Mouse (Mus musculus): Measurements from ENCODE around the gene Foxp1.

The Foxp1 gene

DNA sequence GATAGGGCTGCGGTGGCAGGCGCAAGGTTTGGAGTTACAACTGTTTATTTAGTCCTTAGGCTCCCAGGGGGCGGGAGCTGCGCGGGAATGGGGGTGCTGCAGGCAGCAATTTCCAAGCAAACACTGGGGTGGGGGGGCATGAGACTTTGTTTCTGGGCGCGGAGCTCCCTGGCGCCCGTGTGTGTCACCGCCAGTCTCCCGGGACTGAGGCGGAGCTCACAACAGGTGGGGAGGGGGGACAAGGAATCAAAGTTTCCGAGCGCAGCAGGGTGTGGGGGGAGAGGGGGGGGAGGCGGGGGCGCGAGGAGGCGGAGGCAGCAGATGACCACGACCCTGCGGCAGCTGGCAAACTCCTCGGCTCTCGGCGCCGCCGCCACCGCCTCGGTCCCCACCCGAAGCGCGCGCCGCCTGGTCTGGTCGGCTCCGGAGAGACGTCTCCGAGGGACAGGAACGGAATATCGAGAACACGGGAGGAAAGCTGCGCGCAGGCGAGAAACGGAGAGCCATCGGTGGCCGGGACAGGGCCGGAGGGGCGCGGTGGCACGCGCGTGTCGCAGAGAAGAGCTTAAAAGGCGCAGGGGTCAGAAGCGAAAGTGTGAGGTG, 1.4 kb downstream of the Foxp1 start:
- WGBS, result under 1% methylated on average over 51 of the region's 54 CpGs

DNA sequence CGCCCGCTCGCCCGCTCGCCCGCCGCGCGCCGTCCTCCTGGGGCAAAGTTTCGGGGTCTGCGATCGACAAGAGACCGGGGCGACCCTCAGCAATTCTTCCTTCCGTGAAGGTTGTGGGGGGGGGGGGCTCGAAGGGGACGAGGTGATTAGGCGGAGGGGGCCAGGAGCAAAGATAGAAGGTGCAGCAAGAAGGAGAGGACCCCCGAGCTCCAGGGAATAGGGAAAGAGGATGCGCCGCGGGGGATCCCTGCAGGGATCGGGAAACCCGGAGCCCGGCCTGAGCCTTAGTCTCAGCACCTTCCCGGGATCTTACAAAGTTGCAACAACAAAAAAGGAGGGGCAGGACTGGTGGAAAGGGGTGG, 1.9 kb downstream of the Foxp1 start:
- WGBS, result under 1% methylated on average over 26 of the region's 27 CpGs

DNA sequence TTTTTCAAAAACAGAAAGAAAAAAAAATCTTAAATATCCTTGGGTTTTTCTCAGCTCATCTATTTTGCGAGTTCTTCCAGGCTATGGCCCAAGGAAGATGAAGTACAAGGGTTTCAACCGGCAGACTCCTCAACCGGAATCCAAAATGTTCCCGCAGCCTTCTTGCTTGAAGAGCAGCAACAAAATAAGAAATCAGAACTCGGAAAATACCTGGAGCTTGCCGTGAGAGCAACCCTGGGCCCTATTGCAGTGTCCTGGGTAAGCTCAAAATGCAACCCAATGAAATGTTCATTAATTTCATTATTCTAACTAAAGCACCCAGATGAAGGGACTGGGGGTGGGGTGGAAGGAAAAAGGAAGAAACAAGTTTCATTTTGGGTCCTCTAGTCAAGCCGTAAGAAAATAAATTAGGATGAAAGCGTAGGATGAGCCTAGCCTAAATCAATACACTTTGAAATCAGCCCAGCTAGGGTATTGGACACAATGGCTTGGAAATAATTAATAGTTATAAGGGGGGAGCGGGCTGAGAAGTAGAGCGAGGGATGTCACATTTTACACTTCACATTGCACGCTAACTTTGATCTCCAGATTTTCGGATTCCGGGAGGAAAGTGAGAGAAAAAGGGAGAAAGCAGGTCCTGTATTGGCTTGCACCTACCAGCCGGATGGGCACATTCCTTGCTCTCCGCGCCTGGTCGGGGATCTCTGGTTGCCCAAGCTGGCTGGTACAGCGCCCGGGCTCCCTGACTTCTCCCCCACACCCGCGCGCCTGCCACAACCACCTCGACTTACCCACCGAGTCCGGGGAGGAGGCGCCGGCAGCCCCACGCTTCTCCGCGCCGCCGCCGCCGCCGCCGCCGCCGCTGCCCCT, 2.5 kb downstream of the Foxp1 start:
- 16% methylated on average over 29 of the region's 38 CpGs for WGBS

DNA sequence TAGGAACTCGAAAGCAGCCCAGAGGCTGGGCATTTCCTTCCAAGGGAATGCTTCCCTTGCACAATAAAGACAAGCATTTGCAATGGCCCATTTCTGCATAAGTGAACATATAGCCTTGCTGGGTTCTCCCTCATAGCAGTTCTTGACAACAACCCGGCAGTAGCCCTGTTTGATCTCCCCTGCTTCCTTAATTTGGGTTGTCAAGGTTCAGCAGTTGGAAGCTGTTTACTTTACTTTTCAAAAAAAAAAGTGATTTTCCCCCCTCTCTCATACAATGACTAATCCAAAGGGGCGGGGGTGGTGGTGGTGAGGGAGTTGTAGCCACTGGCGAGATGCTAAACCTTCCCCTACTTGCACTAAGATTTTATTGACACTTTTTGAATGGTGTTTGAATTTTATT, 3.5 kb downstream of the Foxp1 start:
- 49% methylated on average over 4 of the region's 4 CpGs for WGBS

DNA sequence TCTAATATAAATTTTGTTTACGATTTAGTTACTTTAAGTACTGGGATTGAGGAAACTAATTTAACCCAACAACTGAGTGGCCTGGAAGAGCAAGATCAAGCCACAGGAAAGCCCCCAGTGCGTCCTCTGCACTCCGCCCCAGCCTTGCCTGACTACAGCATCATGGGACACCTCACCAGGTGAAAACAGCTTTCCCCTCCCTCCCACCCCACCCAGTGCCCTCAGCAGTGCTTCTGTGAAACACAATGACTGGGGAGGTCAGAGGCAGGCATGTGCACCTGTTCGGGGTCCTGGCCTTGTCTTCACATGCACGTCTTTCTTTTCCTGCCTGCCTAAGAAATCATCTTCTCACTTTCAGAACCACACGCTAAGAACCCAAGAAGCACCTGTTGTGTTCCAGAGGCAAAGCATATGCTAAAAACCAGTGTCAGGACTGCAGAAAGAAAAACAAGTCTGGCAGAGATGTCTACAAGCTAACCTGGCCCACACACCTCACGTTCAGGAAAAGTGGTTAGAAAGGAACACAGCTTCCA, 6.8 kb downstream of the Foxp1 start:
- WGBS, result 78% methylated on average over 7 of the region's 7 CpGs

DNA sequence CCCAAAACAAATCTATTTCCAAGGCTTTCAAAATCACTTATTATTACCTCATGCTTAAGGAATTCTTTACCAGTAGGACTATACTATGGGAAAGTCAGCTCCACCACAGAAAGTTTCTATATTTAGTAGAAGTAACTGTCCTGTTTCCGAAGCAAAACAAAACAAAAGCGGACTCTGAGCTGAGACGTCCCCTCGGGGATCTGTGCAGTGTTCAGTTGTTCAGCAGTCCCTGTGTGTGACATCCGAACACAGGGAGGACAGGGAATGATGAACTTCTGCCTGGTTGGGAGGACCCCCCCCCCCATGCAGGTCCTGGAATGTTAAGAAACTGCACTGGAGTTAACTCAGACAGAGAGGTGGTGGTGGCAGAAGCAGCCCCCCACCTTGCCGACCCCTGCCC, 10.7 kb downstream of the Foxp1 start:
- 62% methylated on average over 6 of the region's 6 CpGs for WGBS

DNA sequence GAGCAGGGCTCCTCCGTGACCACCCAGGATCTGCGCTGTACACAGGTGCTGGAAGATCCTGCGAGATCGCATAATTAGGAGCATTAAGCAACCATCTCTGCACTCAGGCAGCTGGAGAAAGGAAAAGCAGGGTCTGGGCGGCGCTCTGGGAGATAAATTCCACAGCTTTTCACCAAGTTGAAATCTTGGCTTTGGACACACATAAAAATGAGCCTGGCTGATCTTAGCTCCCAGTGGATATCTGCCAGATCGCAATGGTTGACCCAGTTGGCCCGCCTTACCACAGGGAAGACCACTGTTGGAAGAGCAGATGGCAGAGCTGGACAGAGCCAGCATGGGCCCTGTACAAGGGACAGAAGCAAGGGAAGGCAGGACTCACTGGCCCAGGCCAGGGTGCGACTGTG, 13.3 kb downstream of the Foxp1 start:
- 55% methylated on average over 9 of the region's 9 CpGs for WGBS

DNA sequence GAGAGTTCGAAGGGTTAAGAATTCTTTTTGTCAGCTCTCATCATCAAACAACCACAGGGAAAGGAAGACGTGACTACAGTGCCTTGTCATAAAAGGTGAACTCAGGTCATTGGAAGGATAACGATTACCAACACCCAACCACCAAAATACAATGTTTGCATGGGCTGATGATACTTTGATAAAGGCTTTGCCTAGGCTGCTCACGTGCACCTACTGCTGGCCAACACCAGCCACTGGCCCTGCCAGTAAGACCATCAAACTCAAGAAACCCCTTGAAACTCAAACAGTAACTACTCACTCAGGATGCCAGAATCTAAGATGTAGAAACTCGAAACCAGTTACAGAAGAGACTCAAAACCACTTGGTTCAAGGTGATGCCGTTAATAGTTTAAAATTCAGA, 15.7 kb downstream of the Foxp1 start:
- 90% methylated on average over 6 of the region's 6 CpGs for WGBS

DNA sequence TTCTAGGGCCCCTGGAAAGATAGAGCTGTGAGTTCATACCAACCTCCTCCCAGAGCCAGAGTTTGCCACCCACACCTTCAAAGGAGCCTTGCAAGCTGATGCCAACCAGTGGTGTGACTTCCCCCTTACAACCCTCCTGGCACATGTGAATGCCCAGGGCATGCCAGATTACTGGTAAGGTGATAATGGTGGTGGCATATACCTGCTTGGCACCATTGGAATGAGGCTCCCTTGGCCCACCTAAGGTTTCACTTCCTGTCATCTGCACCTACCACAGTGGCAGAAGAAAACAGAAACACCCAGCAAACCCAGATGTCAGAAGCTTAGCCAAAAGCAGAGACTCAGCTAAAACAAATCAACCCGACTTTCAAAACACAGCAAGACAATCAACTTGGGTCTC, 18.8 kb downstream of the Foxp1 start:
- WGBS, result 69% methylated on average over 1 of the region's 1 CpGs

DNA sequence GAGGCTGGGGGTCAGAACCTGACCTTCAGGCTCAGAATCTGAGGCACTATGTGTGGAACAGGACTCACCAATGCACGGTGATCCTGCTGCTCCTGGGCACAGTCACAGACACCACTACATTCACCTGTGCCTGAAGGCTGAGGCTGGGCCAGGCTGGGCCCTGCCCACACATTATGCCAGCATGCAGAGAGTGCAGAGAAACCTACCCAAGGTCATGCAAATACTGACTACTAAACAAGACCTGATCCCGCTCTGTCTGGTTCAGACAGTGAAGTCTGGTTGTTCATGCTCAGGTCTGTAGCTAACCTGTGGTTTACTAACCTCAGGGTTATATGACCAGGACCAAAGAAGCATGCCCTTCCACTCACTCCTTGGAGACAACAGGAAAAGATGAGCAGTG, 19.8 kb downstream of the Foxp1 start:
- 93% methylated on average over 2 of the region's 2 CpGs for WGBS

DNA sequence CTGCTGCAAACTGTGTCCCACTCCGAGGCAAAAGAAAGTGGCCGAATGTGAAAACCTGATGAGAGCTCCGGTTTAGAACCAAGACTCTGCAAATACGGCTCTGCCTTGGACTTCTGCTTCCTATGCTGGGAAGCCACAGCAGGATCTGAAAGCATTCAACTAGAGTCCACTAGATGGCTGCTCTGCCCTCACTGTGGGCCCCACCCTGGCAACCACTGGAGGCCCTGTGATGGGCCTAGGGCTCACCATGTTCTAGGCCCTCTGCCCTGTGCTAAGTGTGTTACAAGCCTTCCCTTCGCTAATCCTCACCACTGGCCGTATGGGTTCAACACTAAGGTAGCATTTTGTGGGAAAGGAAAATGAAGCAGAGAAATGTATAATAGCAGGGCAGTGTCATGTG, 20.2 kb downstream of the Foxp1 start:
- 77% methylated on average over 6 of the region's 6 CpGs for WGBS

DNA sequence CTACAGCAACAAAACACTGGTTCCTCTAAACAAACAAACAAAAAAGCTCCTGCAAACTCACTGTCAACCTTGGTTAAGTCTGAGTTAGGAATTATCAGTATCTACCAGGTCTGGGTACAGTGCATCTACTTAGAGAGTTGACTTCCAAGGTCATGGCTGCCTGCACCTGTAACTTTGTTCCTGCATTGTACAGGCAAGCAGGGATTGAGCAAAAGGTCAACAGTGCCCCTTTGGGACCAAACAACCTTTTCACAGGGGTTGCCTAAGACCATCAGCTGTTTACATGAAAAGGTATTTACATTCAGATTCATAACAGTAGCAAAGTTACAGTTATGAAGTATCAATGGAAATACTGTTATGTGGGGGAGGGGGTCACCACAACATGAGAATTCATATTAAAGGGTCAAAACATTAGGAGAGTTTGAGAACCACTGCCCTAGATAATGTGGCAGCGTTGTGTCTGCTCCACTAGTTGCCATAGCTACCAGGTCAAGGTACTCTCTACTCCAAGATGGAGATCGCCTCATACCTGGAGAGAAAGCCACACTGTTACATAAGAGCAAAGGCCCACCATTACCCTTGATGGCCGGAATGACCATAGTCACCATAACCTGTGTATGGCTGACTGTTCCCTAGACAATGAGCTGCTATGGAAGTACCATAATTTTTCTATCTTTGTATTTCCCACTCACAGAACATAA, 21.8 kb downstream of the Foxp1 start:
- 98% methylated on average over 3 of the region's 3 CpGs for WGBS

DNA sequence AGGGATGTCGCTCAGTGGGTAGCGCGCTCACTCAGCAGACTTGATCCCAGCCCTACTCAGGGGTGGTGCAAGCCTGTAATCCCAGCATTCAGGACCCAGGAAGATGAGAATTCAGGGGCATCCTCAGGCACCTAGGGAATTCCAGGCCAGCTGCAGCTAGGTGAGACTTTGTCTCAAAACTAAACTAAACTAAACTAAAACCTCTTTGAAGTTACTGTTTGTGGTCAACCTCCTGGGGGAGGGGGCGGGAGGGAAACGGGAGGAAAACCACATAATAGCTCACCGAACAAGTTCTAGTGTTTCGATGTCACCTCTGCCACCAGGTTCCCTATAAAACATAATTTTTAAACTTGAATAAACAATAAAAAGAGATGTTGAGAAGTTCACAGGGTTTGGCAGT, 24.4 kb downstream of the Foxp1 start:
- 84% methylated on average over 7 of the region's 7 CpGs for WGBS

DNA sequence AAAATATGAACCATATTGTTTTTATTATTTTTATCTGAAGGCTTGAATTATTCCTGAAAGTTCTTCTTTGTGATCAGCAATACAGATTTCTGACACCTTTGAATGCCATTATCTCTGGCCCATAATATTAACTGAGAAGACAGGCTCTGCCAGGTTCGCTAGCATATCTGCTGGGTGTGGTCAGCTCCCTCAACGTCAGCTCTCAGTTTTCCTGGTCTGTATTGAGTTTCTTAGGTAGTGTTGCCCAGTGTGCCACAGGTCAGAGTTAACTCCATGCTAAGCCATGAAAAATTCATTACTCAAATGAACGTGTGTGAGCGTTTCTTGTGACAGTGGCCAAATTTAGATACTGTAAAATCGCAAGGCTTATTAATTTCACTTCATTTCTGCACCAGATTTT, 26.4 kb downstream of the Foxp1 start:
- WGBS, result 76% methylated on average over 5 of the region's 5 CpGs

DNA sequence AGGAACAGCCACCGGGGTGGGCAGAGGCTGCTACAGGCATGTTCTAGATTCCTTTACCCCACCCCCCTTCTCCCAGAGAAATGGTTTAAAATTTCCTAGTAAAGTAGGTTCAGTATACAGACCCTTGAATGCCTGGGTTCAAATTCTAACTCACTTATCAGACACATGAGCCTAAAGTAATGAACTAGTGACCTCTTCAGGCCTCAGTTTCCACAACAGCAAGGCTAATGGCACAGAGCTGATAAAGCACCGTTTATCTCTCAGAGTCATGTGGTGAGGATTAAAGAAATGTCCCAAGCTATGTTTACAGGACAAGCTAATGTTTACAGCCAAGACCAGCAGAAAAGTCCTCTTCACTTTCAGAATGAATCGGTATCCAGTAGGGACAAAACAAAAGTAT, 29.6 kb downstream of the Foxp1 start:
- 55% methylated on average over 3 of the region's 3 CpGs for WGBS

DNA sequence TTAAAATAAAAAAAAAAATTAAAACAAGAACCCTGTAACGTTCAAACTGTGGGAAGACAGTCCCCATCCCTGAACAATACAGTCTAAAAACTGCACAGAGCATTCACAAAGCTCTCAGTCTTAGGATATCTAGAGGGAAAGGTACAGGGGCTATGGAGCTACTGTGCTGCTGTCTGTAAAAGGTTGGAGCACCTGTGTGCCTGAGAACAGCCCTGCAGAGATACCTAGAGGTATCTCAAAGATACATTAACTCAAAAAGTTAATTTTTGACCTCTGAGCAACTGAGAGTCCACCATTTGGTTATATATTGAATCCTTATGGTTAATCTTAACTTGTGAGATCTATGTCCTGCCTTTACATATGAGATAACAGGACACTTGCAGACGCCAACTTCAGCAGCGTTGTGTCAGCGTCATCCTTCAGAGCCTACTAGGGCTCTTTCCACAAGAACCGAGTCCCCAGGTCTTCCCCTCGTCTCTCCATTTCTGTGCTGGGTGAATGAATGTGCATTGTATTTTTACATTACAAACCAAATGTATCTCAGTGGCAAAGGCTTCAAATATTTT, 30.5 kb downstream of the Foxp1 start:
- WGBS, result 81% methylated on average over 6 of the region's 6 CpGs

DNA sequence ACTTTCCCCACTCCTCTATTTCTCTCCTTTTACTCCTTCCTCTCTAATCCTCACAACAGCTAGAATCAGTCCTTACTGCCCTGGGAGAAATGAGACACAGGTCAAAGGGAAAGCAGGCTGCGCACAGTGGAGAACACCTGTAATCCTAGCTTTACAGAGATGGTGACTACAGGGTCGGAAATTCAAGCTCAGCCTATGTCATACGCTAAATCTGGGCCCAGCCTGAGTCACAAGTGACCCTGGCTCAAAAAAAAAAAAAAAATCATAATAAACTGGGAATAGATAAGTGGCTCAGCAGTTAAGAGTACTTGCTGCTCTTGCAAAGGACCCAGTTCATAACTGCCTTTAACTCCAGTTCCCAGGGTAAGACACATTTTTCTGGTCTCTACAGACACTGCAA, 31.4 kb downstream of the Foxp1 start:
- WGBS, result 91% methylated on average over 3 of the region's 3 CpGs

DNA sequence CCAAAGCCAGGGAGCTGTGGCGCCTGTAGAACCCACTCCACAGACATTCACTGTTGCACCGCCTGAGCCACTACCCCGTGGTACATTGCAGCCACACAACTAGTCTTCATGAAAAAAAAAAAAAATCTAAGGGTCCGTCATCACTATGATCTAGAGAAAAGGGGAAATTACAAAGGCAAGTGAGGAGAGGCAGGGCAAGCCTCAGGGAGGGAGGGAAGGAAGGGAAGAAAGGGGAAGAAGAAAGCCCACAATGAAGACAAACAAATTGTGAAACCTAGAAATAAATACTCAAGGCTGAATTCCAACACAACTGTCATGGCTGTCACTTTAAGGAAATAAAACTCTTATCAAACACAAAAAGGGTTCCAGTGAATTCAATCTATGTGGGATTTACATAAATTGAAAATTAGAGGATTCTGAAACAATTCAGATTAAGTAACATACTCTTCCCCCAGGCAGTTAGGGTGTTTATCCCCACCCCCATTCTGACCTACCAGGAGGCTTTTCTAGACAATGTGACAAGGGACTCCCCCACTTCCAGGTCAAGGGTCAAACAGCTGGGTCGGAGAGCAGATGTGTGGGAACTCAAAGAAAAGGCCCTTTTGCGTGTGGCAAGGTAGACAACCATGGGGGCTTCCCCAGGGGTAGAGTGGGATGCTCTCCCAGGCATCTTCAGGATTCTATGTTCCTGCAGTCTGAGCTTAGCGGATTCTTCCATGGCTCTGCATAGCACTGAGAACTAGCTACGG, 32.4 kb downstream of the Foxp1 start:
- 87% methylated on average over 8 of the region's 8 CpGs for WGBS

DNA sequence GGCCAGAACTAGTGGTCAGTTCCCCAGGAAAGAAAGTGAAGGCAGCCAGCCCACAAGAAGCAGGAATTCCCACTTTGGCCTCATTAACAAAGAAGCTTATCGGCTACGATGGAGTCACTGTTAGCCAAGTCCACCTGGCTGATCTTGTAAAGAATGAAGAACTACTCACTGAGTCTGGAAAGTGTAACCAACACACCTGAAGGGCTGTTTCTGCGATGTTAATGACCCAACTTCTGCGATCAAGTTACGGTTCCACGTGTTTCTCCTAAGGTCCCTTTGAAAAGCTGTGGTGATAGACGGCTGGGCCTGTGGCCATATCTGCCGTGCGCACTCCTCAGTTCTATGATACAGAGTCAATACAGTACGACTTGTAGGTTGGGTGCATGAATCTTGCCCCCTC, 33.1 kb downstream of the Foxp1 start:
- 92% methylated on average over 10 of the region's 10 CpGs for WGBS

DNA sequence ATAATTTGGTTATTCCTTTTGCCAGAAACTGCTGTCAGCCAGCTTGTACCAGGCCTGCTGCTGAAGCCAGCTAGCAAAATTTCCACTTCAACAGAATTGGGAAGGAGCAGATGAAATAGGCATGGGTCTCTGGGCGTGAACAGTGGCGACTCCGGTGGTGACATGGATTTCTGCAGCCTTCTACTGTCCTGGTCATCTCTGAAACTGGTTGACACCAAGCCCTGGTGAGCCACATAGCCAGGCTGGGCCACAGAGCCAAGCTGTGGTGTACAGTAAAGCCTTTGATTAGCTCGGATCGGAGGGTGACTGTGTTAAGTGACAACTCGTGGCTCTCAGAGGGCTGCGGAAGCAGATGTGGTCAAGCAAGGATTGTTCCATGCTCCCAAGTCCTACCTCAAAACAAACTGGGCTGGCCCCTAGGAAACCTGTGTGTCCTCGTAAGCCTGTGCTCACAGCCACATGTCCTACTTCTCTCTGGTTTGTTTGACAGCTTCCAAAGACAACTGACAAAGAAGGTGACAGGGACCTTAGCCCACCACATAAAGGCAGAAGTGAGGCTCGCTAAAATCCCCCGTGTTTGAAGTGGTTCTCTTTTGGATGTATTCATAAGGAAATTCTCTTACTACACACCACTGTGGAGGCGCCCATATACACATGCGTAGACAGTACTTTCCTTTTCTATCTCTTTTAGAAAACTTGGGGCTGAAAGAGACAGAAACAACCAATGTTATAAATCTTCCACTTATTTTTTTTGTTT, 36.5 kb downstream of the Foxp1 start:
- 47% methylated on average over 12 of the region's 12 CpGs for WGBS
